Mouse (Mus musculus) monocyte, adult 2 months (primary cell): ENCODE data around the gene Trh.

Source experiments
- DNase-seq, 2 experiments: peaks; one replicate each; pipeline ENCODE4 v3.0.0; 2022; ENCODE audit warnings: low spot score in 2 of 2, low read depth in 1 of 2

Gene Trh

GRCm38 (mm10) chr6:92244591-92244990, at the start of gene Trh:
Gene Trh (minus strand): TSS chr6:92244650.
- DNase-seq: no peak

- no peak for DNase-seq
Measured at GRCm38 (mm10) chr6:92290826-92291225, 46.4 kb upstream of the Trh start.

- DNase-seq: no peak
Measured at GRCm38 (mm10) chr6:92286889-92287288, 42.4 kb upstream of the Trh start.

GRCm38 (mm10) chr6:92286258-92286888, 41.9 kb upstream of the Trh start:
- no peak for DNase-seq

GRCm38 (mm10) chr6:92285559-92285958, 41.1 kb upstream of the Trh start:
- DNase-seq: no peak

DNA sequence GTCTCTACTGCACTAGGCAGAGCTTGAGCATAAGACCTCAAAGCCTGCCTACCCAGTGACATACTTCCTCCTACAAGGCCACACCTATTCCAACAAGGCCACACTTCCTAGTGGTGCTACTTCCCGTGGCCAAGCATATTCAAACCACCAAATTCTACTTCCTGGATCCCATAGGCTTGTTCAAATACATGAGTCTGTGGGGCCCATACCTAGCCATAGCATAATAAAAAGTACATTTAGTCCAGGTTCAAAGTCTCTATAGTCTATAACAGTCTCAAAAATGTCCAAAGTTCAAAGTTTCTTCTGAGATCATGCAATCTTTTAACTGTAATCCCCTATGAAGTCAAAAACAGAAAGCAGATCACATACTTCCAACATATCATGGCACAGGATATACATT, 32.7 kb upstream of the Trh start:
- DNase-seq: no peak

DNA sequence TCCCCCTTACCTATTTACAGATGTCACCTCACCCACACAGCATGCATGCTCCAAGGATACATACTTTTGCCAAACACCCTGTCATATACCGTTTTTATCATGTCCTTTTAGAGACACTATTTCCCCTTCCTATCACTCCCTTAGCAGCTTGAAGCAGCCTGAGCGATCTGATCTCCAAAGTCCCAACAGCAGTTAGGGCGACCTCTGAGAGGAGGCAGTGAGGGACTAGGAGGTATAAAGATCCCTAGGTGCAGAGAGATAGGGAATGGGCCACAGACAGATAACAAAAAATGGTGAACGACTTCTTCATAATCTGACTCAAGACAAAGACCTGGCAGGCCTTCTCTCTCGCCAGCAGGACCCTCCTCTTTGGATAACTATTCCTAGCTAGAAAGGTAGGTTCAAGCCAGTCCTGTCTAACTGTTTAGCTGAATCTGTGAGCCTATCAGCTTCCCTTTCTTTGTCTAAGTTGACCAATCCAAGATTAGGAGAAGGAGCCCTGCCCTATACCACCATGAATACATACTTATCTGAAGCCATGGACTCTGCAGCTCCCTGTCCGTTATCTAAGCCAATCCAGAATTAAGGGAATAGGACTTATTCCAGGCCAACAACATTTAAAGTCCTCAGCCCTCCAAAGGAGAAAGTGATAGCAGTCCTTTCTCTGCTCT, 29.3 kb upstream of the Trh start:
- no peak for DNase-seq

DNA sequence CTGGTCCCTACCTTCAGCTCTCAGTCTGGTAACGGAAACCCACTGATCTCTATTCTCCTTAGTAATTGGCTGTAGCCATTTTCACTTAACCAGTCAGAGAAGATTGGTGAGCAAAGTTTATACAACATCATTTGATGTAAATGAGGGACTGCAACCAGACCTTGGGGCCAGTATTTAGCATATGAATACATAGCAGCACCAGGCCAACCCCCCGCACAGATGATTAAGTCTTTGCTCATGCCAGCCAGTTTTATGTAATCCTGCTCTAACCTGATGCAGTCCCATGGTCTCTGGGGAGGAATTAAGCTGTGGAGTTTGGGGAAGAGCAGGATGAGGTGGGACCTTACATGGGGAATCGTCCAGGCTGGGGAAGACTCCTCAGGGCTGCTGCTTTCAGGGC, 28.2 kb upstream of the Trh start:
- no peak for DNase-seq

- DNase-seq: peak in 1 of 2 experiments; percentile 21
Measured at GRCm38 (mm10) chr6:92269019-92269418, 24.6 kb upstream of the Trh start.

- no peak for DNase-seq
Measured at GRCm38 (mm10) chr6:92268001-92268400, 23.6 kb upstream of the Trh start.

- no peak for DNase-seq
Measured at GRCm38 (mm10) chr6:92261162-92261843, 16.9 kb upstream of the Trh start.

- no peak for DNase-seq
Measured at GRCm38 (mm10) chr6:92255346-92255745, 10.9 kb upstream of the Trh start.

DNA sequence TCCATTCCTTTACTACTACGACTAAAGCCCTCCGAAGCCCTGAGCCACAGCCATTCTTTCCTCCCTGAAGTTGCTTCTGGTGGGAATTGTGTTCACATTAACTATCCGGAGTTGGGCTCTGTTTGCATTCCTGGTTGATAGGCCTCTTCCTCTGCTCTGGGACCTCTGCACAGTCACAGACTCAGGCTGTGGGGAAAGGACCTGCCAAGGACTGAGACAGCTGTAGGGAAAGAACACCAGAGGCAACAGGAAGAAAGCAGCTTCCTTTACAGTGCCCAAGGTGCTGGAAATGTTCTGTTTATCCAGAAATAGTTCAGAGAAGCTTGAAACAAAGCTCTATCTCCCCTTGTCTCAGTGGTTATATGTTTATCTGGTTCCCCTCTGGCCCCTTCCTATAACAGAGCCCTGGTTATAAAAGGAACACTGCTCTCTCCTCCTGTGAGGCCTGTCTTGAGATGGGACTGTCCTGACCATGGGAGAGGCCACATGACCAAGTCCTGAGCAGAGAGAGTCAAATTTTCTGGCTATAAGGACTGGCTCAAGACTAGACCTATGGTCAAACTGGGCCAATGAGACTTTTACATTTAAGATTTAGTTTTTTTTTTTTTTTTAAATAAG, 8.9 kb upstream of the Trh start:
- no peak for DNase-seq

- DNase-seq: no peak
Measured at GRCm38 (mm10) chr6:92247215-92247919, 2.9 kb upstream of the Trh start.

DNA sequence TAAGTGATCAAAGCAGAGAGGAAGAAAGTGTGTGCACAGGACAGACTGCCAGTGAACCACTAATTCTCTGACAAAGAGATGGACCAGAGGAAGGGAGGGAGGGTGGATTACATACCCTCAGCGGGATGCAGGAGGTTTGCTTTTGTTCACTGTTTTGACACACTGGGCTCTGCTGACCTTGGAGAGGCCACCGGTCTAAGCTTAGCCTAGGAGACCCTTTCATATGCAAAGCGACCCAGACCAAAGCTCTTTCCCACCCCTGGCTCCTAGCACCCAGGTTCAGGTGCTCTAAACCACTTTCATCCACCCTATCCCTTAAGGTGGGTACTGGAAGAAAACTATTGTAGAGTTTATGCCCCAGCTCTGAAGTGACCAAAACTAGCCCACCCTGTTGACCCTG, 1.9 kb upstream of the Trh start:
- no peak for DNase-seq

- no peak for DNase-seq
Measured at GRCm38 (mm10) chr6:92241178-92241906, 3.1 kb downstream of the Trh start.

DNA sequence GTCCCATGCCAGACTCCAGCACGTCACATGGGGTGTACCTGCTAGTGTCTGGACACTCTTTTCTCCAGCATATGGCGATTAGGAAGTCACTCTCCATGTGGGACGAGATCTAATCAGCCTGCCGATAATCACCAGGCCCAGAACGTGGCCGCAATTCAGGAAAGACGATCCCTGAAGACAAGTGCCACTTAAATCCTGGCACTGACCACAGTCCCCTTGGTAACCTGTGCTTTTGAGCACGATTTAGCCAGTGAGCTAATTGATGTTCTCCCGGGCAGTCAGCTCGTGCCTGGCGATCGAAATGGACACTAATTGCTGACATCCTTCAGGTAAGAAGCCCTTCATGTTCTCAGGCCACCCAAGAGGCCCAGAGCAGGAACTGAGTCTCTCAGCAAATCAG, 9.4 kb downstream of the Trh start:
- DNase-seq: no peak

- DNase-seq: no peak
Measured at GRCm38 (mm10) chr6:92231762-92232161, 12.7 kb downstream of the Trh start.

GRCm38 (mm10) chr6:92231356-92231755, 13.1 kb downstream of the Trh start:
- DNase-seq: no peak

- DNase-seq: no peak
Measured at GRCm38 (mm10) chr6:92229586-92229985, 14.9 kb downstream of the Trh start.

DNA sequence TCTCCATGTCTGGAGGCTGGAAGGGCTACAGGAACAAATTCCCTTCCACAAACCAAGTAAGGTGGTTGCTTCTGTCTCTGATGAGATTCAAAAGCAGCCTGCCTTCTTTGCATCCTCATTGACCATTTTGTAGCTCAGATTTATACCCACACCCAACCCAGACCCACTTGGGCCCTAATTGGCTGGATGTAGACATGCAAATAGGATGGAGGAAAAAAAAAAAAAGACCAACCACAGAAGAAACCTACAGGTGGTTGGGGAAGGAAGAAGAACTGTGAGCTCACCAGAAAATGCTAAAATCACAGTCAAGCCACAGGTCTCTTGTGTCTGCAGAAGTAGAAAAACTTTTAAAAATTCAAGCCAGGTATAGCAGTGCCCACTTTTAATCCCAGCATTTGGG, 15.3 kb downstream of the Trh start:
- DNase-seq: no peak
